Mouse (Mus musculus): ENCODE measurements around the gene Homer1.

Gene Homer1

GRCm38 (mm10) chr13:93401947-93402346, 102.5 kb downstream of the Homer1 start:
- no peak for DNase-seq

GRCm38 (mm10) chr13:93406855-93407254, 107.4 kb downstream of the Homer1 start:
- DNase-seq, result no peak

- DNase-seq, result no peak
These were observed 110.9 kb downstream of the Homer1 start for GRCm38 (mm10) chr13:93410343-93410742.

- no peak for DNase-seq
These were observed 115.6 kb downstream of the Homer1 start for GRCm38 (mm10) chr13:93415055-93415454.

- no peak for DNase-seq
These were observed 118.9 kb downstream of the Homer1 start for GRCm38 (mm10) chr13:93418292-93418691.

DNA sequence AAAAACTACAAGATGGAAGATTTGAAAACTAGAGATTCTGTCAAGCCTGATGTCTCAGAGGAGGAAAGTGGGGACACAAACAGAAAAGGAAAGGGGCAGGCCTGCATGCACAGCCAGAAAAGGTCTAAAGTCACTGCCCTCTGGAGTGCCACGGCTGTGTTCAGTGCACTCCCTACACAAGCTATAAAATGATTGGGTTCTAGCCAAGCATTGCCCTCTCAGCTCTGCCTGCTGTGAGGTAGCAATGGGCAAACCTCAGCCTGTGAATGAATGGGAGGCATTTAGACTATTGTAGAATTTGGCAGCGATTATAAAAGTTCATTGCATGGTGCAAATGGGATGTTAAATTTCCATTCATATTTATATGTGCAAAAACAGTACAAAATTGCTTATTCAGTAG, 120.3 kb downstream of the Homer1 start:
- no peak for DNase-seq

- DNase-seq, result no peak
These were observed 123.8 kb downstream of the Homer1 start for GRCm38 (mm10) chr13:93423224-93423623.

GRCm38 (mm10) chr13:93427920-93428876, 128.8 kb downstream of the Homer1 start:
- DNase-seq, result no peak

DNA sequence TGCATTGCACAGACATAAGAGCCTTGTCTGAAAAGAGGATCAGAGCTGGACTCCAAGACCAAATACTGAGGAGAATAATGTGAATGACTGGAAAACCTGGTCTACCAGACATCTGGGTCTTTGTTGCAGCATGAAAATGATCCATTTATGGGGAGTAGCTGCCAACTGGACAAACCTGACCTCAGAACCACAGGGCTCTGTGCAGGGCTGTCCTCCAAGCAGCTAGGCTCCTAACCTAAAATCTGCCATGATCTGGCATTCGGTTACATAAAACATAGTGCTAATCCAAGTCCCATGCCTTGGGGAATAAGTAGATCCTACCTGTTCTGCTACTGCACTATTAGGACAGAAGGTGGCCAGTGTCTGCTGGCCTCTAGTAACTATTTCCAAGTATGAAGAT, 129.8 kb downstream of the Homer1 start:
- DNase-seq, result no peak

DNA sequence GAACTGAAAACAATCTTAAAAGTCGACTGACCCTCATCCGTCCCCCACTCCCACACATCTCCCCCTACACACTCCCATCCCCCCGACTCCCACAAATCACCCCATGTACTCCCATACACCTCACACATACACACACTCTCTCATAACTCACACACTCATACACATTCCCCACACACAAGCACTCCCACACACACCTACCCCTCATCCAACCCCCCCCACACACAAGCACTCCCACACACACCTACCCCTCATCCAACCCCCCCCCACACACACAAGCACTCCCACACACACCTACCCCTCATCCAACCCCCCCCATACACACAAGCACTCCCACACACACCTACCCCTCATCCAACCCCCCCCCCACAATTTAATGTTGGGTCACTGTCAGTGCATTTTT, 140.7 kb downstream of the Homer1 start:
- DNase-seq, result no peak

DNA sequence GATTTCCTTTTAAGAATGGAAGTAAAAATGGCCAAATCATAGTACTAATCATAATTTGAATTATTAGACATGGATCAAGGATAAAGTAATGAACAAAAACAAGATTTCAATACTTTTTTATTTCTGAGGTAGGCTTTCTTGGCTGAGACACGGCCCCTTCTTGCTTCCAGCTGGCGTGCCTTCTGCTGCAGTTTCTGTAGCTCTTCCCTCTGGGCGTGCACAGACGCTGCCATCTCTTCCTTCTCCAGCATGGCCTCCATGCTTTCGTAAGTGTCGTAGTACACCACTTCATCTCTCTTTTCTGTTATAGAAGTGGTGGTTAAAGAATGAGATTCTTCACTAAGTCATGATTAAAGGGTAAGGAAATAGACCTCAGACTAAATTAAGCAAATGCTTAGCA, 153.8 kb downstream of the Homer1 start:
- no peak for DNase-seq

All from retina, postnatal 1 day (tissue).